Mouse (Mus musculus) frontal cortex, postnatal 25 days (tissue): ENCODE results near the gene Pomgnt2.
"Not testable (repeated sequence)": the region's sequence is repeated elsewhere in the genome, so short reads cannot be mapped to it uniquely, and the experiment has no call there.

Experiments used
- DNase-seq, 2 experiments: peaks; one replicate each; pipeline ENCODE4 v3.0.0; 2022; ENCODE audit warnings: low spot score in 2 of 2

Pomgnt2 gene

DNA sequence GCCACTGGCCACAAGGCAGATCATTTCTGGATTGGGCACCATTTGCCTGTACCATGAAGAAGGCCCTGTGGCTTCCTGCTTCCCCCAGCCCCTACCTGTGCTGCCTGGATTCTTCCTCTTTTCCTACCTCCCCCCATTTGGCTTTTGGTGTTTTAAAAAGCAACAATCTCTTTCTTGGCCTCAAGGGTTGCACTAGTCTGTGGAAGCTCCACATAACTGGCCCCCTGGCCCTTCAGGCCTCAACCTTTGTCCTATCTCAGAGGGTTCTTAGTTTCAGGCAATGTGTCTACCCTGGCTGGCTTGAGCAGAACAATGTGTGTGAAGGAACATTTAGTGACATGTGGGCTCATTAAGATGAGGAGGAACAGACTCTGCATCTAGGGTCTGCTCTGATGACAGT lies at the start of gene Pomgnt2:
TSS of gene Pomgnt2 (minus strand) at position 101 of the 400 bp plus-strand sequence.
- no peak for DNase-seq

DNA sequence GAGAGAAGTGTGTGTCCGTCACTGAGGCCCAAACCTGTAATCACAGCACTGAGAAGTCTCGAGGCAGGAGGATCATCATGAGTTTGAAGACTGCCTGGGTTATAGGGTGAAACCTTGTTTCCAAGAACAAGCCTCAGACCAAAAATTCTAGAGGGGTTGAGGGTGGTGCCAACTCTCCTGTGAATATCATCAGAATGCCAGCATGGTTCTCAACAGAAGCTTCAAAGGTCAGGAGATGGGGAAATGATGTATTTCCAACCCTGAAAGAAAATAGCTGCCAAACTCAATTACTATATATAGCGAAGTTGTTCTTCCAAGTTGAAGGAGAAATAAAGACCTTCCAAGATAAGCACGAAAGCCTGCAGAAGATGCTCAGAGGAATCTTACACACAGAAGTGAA lies 42.9 kb upstream of the Pomgnt2 start:
- no peak for DNase-seq

DNA sequence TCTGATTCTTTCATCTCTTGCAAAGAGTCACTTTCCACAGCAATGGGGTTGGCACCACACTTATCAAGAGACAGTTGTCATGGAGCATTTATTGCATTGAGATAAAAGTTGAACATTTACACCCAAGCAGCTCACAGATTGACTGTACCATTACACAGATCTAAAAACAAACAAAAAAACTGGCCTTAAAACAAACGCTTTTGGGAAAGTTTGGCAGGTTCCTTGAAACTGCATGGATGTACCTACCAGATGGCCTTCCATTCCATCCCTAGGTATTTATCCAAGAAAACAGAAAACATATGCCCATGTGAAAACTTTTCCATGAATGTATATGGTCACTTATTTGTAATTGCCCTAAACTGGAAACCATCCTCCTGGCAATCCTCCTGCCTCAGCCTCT lies 41.7 kb upstream of the Pomgnt2 start:
- no peak for DNase-seq

DNA sequence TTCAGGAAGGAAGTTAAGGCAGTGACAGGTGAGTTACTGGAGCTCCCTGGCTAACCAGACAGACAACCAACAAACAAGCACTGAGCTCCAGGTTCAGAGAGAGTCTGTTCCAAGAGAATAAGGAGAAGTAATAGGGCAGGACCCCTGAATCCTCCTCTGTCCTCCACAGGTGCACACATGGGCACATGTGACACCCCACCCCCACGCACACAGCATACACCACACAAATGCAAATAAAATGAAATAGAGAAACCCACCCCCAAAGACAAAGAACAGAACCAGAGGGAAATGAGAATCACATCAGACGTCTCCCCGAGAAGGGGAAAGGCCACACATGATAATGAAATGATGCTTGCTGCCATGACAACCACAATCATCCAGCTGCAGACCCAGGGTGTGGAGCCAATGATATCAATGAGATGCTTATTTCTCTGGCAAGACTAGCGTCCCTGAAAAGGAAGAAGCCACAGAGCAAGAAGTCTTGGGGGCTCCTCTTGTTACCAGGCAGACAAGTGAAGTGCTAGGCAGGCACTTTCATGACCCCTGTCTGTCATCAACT lies 39.7 kb upstream of the Pomgnt2 start:
- no peak for DNase-seq

DNA sequence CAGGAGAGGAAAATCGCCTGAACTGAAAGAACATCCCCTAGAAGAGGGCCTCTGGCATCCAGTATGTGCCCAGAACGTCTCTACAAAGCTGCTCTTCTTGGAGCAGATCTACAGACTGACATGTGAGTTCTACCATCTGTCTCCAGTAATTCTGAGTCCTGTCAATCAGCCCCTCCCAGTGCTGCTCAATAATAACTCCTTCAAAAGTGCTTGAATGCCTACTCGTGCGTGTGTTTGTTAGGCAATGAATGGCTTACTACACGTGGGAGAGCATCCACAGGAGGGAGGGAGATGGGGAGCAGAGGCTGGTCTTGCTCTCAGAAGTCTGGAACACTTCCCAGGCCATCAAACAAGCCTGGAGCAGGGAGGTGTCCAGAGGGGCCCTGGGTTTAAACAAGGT lies 38.9 kb upstream of the Pomgnt2 start:
- DNase-seq, result no peak

DNA sequence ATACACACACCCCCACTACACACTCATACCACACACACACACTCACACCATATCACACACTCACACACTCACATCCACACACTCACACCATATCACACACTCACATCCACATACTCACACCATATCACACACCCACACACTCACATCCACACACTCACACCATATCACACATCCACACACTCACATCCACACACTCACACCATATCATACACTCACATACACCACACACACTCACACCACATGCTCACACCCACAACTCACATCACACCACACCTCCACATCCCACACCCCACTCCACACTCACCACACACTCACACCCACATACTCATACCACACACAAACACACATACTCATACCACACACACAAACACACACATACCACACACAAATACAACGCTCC lies 38.0 kb upstream of the Pomgnt2 start:
- no peak for DNase-seq

DNA sequence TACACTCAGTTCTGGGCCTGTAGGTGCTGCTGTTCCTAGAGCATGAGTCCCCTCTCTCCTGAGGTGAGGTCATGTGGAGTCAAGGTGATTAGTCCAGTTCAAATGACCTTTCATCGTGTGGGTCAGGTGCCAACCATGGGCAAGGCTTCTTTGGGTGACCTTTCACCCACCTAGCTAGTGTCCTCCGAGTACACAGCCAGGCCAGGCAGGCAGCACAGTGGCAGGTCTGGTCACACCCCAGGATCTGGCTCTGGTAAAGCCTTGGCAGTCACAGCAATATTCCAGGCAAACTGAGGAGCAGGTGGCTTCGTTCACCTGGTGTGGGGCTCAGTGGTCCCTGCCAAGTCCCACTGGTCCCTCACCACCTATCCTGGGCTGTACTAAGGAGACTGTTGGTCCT lies 35.2 kb upstream of the Pomgnt2 start:
- DNase-seq, result no peak

DNA sequence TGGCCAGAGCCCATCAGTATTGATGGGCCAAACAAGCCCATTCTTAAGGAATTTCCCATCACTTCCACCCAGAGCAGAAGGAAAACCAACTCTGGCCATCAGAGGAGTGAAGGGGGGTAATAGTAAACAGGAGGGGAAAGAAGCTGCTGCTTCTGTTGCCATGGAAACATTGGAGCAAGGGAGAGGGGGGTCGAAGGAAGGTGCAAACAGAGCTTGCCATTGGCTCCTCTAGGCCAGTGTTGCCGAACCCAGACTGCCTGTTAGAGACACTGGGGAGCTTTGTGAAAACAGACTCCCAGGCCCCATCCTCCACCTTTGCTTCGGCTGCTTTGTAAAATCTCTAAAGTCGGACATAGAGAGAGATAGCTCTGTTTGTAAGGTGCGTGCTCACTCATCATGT lies 33.8 kb upstream of the Pomgnt2 start:
- no peak for DNase-seq

DNA sequence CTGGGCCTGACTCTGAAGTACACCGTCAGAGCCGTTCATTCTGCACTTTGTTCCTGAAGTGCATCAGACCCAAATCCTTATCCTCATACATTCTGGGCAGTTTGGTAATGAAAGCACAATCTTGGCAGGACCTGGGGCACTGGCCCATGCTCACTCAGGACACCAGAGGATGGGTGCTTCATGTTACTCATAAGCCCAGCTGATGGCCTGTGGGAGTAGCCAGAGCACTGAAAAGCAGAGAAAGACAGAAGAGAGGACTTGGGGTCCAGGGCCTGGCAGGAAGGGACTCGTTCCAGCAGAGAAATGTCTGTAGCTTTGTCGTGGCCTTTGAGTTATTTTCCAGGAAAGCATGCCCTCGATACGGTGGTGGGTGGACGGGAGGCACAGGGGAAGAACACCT lies 32.9 kb upstream of the Pomgnt2 start:
- no peak for DNase-seq

DNA sequence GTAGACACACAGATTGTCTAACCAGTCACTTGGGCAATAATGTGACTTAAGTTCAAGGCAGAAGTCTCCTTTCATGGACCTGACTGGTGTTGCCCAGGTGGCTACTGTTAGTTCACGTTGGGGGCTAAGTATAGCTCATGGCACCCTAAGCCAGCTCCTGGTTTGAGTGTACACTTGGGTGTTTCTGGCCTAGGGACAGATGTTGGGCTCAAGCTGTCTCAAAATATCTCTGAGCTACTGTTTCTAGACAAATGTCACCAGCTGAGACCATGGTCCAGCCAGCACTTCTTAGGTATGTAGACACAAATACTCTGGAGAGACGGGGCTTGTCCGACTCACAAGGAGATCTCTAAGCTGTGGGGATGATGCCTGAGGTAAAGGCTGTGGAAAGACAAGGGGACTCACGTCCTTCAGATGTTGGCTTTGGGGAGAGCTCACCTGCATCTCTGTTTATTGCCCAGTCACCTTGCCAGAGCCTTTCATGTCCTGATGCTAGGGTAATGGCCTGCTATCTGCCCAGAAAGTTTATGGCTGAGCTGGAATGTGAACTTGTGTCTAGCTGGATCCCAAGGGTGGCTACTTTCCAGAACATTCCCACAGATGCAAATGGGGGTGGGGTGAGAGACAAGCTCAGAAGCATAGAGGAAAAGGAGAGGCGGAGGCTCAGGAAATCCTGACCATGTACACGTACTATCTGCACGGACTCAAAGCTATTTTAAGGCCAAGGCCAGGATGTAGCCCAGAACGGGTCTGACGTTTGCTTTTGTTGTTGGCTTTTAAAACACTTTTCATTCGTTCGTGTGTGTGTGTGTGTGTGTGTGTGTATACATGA lies 31.2 kb upstream of the Pomgnt2 start:
- DNase-seq, result no peak

DNA sequence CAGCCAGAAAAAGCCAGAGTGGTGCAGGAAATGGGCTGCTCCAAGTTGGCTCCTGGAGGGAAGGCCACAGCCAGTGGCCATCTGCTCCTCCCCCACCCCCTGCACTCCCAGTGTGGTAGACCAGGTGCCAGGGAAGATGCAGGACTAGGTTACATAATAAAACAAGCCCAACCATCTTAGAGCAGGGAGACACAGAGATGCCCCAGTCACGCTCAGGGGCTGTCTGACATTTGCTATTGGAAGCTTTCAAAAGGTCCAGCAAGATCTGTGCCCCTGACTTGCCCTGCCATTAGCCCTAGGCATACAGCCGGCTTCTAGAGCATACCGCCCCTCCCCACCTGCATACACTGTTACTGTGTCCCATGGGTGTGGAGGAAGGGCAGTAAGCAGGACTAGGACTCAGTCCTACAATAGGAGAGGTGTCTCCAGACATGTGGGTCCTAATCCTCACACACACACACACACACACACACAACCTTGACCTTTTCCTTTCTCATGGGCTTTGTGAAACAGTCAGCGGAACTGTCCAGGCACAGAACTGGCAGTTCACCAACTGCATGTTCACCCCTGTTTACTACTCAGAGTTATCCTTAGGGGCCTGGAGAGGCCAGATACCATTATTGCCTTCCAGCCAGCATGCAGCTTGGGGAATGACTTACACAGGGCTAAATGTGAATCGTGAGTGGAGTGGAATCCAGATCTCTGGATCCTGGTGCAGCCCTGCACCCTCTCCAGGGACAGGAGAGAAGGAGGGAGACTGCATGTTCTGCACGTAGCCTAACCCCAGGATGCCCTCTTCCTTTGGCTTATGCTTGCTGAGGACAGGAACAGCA lies 30.4 kb upstream of the Pomgnt2 start:
- DNase-seq, result no peak

DNA sequence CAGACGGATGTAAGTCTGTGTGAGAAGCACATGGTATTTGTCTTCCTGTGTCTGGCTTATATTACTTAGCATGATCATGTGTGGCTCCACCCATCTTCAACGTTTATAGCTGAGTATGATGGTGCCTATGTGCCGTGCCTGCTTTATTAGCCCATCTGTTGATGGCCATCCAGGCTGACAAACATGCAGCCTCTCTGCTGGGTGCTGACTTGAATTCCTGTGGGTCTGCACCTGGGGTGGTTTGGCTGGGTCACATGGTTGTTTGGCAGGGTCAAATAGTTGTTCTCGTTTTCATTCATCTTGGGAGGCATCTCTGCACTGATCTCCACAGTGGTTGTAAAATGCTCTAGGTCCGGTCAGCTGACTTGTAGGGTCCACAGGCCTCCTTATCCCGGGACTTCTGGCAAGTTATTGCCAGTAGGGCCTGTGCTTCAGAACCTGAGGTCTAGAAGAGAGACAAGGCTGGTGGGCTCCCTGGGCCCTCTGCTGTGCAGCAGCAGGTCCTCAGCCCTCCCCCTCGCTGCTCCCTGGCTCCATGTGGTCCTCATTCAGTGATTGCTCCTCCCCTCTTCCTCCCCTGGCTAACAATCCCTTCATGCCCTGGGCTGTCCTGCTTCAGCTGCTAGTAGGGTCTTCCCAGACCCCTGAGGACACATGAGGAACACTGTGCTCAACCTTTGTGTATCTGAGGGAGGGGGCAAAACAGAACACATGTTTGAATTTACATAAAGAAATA lies 29.1 kb upstream of the Pomgnt2 start:
- no peak for DNase-seq

DNA sequence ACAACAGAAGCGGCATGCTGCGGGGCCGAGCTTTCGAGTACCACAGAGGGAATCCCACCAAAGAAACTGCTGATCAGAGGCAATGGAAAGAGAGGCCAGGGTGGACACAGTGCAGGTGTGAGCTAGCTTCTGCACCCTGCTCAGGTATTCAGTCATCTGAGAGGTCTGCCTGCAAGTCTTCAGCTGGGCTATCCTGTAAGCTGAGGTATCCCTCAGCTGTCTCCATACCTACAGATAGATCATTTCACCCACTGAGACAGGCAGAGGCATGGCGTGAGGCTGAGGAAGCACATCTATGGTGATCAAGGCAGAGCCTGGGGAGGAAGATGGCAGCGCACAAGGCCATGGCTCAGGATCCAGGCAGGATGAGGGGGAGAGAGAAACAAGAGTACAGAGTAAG lies 27.5 kb upstream of the Pomgnt2 start:
- DNase-seq, result no peak

DNA sequence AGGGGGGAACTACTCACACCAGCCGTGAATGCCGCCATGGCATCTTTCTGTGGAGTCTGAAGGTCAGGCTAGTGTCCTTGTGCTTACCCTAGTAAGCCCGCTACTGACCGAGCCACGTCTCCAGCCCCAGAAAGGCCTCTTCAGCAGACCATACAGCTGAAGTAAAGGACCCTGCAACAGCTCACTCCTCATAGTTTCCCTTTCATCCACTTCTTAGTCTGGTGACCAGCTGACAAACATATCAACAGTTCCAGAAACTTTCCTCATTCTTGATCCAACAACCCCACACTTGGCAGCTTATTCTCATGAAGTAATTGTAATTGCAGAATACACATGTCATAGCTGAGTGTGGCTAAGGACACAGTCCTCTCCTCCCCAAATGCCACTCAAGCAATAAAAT lies 27.0 kb upstream of the Pomgnt2 start:
- no peak for DNase-seq

DNA sequence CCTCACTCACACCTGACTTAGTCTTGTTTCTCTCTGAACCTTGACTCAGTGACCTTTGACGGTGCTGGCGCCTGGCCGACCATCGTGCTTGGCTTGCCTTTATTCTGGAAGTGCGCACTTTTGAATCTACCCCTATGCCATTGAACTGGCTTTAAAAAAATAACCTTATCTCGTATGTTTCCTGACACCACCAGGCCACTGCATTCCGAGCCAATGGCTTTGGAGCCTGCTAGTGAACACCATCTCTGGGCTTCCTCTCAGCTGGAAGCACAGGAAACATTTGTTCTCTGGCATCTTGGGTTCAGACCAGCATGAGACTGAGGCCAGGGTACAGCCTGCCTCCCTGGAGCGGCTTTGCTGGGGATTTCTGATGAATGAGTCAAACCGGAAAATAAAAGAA lies 25.9 kb upstream of the Pomgnt2 start:
- DNase-seq, result no peak

DNA sequence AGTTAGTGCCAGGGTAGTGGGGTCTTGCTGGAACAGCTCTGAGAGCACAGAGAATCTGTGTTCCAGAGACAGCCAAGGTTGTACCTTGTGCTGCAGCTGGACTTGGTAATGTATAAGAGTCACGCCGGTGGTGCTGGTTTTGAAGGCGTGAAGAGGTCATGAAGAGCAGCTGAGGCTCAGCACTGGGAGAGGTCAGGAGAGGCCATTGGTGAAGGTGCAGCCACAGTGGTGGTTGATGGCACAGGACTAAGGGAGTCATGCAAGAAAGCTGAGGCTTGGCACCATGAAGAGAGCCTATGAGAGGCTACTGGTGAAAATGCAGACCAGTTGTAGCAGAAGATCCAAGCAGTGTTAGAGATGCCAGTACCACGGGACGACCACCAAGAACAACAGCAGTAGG lies 24.7 kb upstream of the Pomgnt2 start:
- no peak for DNase-seq

DNA sequence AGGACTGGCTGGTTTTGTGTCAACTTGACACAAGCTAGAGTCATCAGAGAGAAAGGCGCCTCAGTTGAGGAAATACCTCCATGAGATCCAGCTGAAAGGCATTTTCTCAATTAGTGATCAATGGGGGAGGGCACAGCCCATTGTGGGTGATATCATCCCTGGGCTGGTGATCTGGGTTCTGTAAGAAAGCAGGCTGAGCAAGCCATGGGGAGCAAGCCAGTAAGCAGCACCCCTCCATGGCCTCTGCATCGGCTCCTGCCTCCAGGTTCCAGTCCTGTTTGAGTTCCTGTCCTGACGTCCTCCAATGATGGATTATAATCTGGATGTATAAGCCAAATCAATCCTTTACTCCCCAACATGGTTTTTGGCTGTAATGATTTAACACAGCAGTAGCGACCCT lies 24.3 kb upstream of the Pomgnt2 start:
- not testable (repeated sequence) for DNase-seq

DNA sequence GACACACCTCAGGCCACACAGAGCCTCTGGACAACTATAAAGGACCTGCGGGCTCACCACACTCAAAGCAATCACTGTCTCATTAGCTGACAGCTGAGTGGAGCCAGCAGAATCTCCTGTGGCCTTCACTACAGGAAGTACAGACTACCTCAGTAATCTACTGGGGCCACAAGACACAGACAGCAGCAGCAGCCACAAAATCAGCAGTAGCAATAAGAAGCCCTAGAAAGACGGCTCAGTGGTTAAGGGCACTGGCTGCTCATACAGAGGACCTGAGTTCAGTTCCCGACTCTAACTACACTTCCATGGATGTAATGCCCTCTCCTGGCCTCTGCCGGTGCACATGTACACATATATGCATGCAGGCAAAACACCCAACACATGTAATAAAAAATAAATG lies 23.4 kb upstream of the Pomgnt2 start:
- no peak for DNase-seq

DNA sequence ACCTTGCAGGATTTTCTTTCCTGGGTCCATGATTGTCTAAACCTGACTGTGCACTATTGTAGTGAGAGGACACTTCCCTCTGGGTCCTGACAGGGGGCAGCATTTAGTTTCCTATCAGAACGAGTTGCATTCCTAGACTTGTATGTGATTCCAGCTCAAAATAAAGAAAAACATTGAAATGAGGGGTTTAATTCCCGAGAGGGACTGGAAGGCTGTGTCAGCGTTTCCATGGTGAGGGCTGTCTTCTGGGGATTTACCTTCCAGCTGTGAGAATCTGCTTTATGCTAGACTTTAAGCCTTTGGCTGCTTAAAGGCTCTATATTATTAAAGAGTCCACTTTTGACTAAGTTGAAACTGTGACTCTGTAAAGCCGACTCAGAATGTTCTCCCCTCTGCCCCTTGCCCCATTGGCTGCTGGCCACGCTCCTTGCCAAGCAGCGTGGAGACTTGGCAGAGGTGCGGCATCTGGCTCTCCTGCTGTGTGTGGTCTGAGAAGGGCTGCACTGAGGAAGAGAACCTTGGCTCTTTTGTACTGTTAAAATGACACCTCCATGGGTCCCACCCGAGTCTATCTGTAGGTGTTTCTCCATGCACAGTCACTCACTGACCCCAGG lies 22.0 kb upstream of the Pomgnt2 start:
- DNase-seq, result peak in 1 of 2 experiments; percentile 54

DNA sequence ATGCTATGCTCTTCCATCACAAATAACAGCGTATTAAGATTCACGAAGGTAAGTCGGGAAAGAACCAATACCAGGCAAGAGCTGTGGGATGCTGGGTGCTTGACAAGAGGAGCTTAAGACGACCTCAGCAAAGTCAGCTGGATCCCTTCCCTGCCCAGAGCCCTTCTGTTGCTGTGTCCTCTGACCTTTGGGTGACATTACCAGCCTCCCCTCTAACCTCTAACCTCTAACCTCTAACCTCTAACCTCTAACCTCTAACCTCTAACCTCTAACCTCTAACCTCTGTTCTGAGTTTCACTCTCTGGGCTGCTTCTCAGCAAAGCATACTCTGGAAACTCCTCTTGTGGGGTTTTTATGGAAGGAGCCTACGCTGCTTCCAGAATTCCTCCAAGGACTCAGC lies 21.2 kb upstream of the Pomgnt2 start:
- DNase-seq, result no peak

DNA sequence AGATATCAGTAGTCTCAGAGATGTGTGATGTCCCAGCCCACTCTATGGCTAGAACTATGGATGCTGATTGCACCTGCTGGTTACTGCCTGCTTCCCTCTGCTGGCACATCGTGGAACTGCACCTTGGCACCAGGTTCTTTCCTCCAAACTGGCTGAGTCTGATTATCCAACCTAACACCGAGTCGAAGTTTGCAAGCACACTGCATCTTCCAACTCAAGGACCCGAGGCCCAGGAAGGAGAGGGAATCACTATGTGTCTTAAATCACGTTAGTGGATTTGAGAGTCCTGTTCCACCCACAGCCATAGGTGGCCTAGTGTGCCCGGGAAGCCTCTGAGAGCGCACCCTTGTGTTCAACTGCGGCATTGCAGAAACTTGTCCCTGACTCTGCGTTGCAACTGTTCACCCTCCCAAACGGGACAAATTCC lies 17.3 kb upstream of the Pomgnt2 start:
- peak; percentile 70 to 75 for DNase-seq

DNA sequence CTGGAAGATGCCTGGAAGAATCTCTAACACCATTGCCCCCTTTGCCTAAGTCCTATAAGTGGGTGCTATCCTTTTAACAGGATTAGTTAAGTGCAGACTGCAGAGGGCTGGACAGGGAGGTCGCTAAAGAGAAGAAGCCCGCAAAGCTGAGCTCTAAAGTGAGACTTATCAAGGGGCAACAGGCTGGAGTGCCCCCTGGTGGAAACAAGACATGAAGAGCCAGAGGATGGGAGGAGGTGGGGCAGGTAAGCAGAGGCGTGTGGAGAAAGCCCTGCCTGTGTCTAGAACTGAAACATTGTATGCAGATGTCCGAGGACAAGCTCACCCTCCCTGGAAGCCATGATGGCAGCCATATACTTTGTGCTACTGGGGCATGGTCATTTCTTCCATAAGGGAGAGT lies 16.7 kb upstream of the Pomgnt2 start:
- no peak for DNase-seq
